Comparison of ENCODE assay signal across 8 mouse cellular contexts in the genomic region with DNA sequence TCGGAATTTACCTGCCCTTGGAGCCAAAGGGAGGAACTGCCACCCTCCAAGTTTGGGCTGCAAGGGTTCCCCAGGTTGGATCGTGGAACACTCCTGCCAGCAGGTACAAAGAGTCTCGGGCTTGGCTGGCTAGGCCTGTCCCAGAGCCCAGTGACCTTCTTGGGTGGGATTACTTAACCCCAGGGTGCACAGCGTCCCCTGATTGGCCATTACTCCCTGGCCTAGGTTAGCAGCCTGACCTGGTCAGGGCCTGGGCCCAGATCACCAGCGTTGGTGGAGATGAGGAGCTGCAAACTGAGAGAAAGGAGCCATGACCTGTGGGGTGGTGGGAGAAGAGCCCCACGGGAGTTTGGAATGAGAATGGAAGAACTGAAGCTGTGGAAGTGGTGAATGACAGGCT. TPM values are rescaled to one million over a fixed set of nuclear protein-coding genes. Genes with fewer than 3 reads are reported as not detected.
A peak's percentile ranks its signal among the peaks of the same experiment; 100 is the strongest.
DNase-seq lines count a peak whose midpoint lies in the region; ATAC-seq lines count a peak whose summit lies in the region.

No protein-coding gene starts in this region.

- WGBS in lung, embryonic 16.5 days: 43% methylated on average over 6 of the region's 6 CpGs
- WGBS in forebrain, embryonic 12.5 days: 24% methylated on average over 6 of the region's 6 CpGs
- WGBS in limb, embryonic 12.5 days: 33% methylated on average over 6 of the region's 6 CpGs
- 38% methylated on average over 6 of the region's 6 CpGs for WGBS in neural tube, embryonic 14.5 days

- 0 out of 2 replicates have a peak overlapping the region, but pooled peaks have one; percentile 10 for H3K27ac ChIP-seq in lung, embryonic 16.5 days (ENCODE audit: low read length)
- 0 out of 2 replicates have a peak overlapping the region, but pooled peaks have one; percentile 6 for H3K27ac ChIP-seq in forebrain, embryonic 12.5 days
- no peak overlapping the region for H3K27ac ChIP-seq in limb, embryonic 12.5 days
- H3K27ac ChIP-seq in neural tube, embryonic 14.5 days (ENCODE audit: low read depth, low read length): no peak overlapping the region

- ATAC-seq in lung, embryonic 16.5 days (ENCODE audit: low read depth): no peak; the same call in 1 of the 2 replicates
- ATAC-seq in forebrain, embryonic 12.5 days (ENCODE audit: low FRiP score): no peak; the same call in none of the 2 replicates
- ATAC-seq in limb, embryonic 12.5 days (ENCODE audit: insufficient number of reproducible peaks, insufficient read depth, low FRiP score, low TSS enrichment, low read depth): peak; percentile 27
- ATAC-seq in neural tube, embryonic 14.5 days (ENCODE audit: low read depth): peak; percentile 12; the same call in 1 of the 2 replicates

- no peaks in the 10 kb centered on the region for H3K9me3 ChIP-seq in lung, embryonic 16.5 days (ENCODE audit: control insufficient read depth, low read length)
- H3K9me3 ChIP-seq in forebrain, embryonic 12.5 days: no peaks in the 10 kb centered on the region
- H3K9me3 ChIP-seq in limb, embryonic 12.5 days: no peaks in the 10 kb centered on the region
- no peaks in the 10 kb centered on the region for H3K9me3 ChIP-seq in neural tube, embryonic 14.5 days (ENCODE audit: control insufficient read depth, low read length)

- peak overlapping the region; percentile 96 for H3K4me2 ChIP-seq in lung, embryonic 16.5 days (ENCODE audit: low read depth, low read length)
- peak overlapping the region; percentile 75 for H3K4me2 ChIP-seq in forebrain, embryonic 12.5 days
- H3K4me2 ChIP-seq in limb, embryonic 12.5 days: peak overlapping the region; percentile 89
- H3K4me2 ChIP-seq in neural tube, embryonic 14.5 days (ENCODE audit: low read depth, low read length): peak overlapping the region; percentile 91; the same call in 1 of the 2 replicates

- no peaks in the 10 kb centered on the region for H3K36me3 ChIP-seq in lung, embryonic 16.5 days (ENCODE audit: control insufficient read depth, insufficient read depth, low read length)
- H3K36me3 ChIP-seq in forebrain, embryonic 12.5 days (replicated peaks): no peaks in the 10 kb centered on the region
- peaks cover 14% of the 10 kb centered on the region for H3K36me3 ChIP-seq in limb, embryonic 12.5 days
- no peaks in the 10 kb centered on the region for H3K36me3 ChIP-seq in neural tube, embryonic 14.5 days (ENCODE audit: control insufficient read depth, insufficient read depth, low read length)

- H3K4me1 ChIP-seq in lung, embryonic 16.5 days (replicated peaks; ENCODE audit: control insufficient read depth, insufficient read depth, low read length): peaks cover 8% of the 10 kb centered on the region
- peaks cover 38% of the 10 kb centered on the region for H3K4me1 ChIP-seq in forebrain, embryonic 12.5 days
- H3K4me1 ChIP-seq in limb, embryonic 12.5 days (replicated peaks): peaks cover 36% of the 10 kb centered on the region
- peaks cover 9% of the 10 kb centered on the region for H3K4me1 ChIP-seq in neural tube, embryonic 14.5 days (ENCODE audit: control insufficient read depth, insufficient read depth, low read length)

- no peaks in the 10 kb centered on the region for H3K27me3 ChIP-seq in lung, embryonic 16.5 days (ENCODE audit: control insufficient read depth, insufficient read depth, low read depth, low read length)
- H3K27me3 ChIP-seq in forebrain, embryonic 12.5 days: no peaks in the 10 kb centered on the region
- no peaks in the 10 kb centered on the region for H3K27me3 ChIP-seq in limb, embryonic 12.5 days
- H3K27me3 ChIP-seq in neural tube, embryonic 14.5 days (ENCODE audit: control insufficient read depth, insufficient read depth, low read length): no peaks in the 10 kb centered on the region

- DNase-seq in lung, postnatal 36 days: no peak
- no peak for DNase-seq in urinary bladder, postnatal 25 days (ENCODE audit: low spot score)
- no peak for DNase-seq in cerebellum, postnatal 25 days
- no peak for DNase-seq in adrenal gland, adult (ENCODE audit: inconsistent age in 2 of 2, low spot score in 1 of 2)

- peak overlapping the region; percentile 75 for H3K4me3 ChIP-seq in lung, embryonic 16.5 days (ENCODE audit: low read length)
- peak overlapping the region; percentile 79 for H3K4me3 ChIP-seq in forebrain, embryonic 12.5 days (replicated peaks)
- H3K4me3 ChIP-seq in limb, embryonic 12.5 days (replicated peaks): peak overlapping the region; percentile 82
- no peak overlapping the region for H3K4me3 ChIP-seq in neural tube, embryonic 14.5 days (ENCODE audit: low read depth, low read length)

- H3K9ac ChIP-seq in lung, embryonic 16.5 days (ENCODE audit: low read length): peak overlapping the region; percentile 81
- H3K9ac ChIP-seq in forebrain, embryonic 12.5 days: no peak overlapping the region
- H3K9ac ChIP-seq in limb, embryonic 12.5 days (replicated peaks): peak overlapping the region; percentile 85; the same call in 1 of the 2 replicates
- no peak overlapping the region for H3K9ac ChIP-seq in neural tube, embryonic 14.5 days (replicated peaks; ENCODE audit: low read depth, low read length)

RNA-seq across cellular contexts. Expression of a gene that starts 30.0 kb away (rescaled TPM):
- polyA plus RNA-seq in lung, embryonic 16.5 days (2015; fragmentation: Nextera tagmentation; extraction: Ambion mirVana): 14.6 and 18.7 TPM in 2 replicates
- 40.6 and 48.9 TPM in 2 replicates for polyA plus RNA-seq in forebrain, embryonic 12.5 days (2016; fragmentation: Nextera tagmentation; extraction: Ambion mirVana)
- polyA plus RNA-seq in limb, embryonic 12.5 days (2016; fragmentation: Nextera tagmentation; extraction: Ambion mirVana): 42.7 and 48.4 TPM in 2 replicates
- 5.9 and 12.4 TPM in 2 replicates for polyA plus RNA-seq in neural tube, embryonic 14.5 days (2014; fragmentation: Nextera tagmentation; extraction: Ambion mirVana)

RNA-seq across cellular contexts. Expression of a gene that starts 58.3 kb away (rescaled TPM):
- polyA plus RNA-seq in lung, embryonic 16.5 days (2015; fragmentation: Nextera tagmentation; extraction: Ambion mirVana): 0.08 TPM in 1 of 2 replicates, not detected in the other
- polyA plus RNA-seq in forebrain, embryonic 12.5 days (2016; fragmentation: Nextera tagmentation; extraction: Ambion mirVana): 0.06 and 0.22 TPM in 2 replicates
- polyA plus RNA-seq in limb, embryonic 12.5 days (2016; fragmentation: Nextera tagmentation; extraction: Ambion mirVana): not detected in 2 replicates
- polyA plus RNA-seq in neural tube, embryonic 14.5 days (2014; fragmentation: Nextera tagmentation; extraction: Ambion mirVana): 0.07 and 0.54 TPM in 2 replicates

Comparison
In these comparisons a context has a peak if more than half of its experiments do, and no peak if none do; other contexts are left out.
1. ATAC-seq: peak in limb, embryonic 12.5 days (single experiment) and neural tube, embryonic 14.5 days (single experiment); none in lung, embryonic 16.5 days (single experiment) and forebrain, embryonic 12.5 days (single experiment).
2. H3K27ac ChIP-seq: peak in lung, embryonic 16.5 days (single experiment) and forebrain, embryonic 12.5 days (single experiment); none in limb, embryonic 12.5 days (single experiment) and neural tube, embryonic 14.5 days (single experiment).
3. H3K9ac ChIP-seq: peak in lung, embryonic 16.5 days (single experiment) and limb, embryonic 12.5 days (single experiment); none in forebrain, embryonic 12.5 days (single experiment) and neural tube, embryonic 14.5 days (single experiment).
4. Peak in every context shown above with its lines, with median percentiles within 50 percentile points of each other: H3K4me2 ChIP-seq.